Mouse (Mus musculus) embryonic facial prominence, embryonic 15.5 days (tissue): ENCODE measurements at regions not wholly inside any gene's neighbourhood (a gene's known extent, or its start where the extent isn't known, plus 50 kb on each side); places are given as distances from the start of the nearest gene placed in this dataset.

Experiments
- ATAC-seq: fragments of 200-750 bp; cut with Nextera tagmentation; 2 replicates; pipeline ENCODE4 v1.8.0; 2017; ENCODE audit warnings: low read depth, moderate TSS enrichment; ENCODE audit not compliant: insufficient number of reproducible peaks, low FRiP score, low TSS enrichment
- H3K27ac ChIP-seq: fragments of 300-500 bp; sonication (generic); replicated peaks from 2 replicates; pipeline ENCODE4 v1.5.1; 2015; ENCODE audit warnings: mild to moderate bottlenecking, inconsistent platforms
- H3K27me3 ChIP-seq: fragments of 300-500 bp; sonication (generic); 2 replicates; pipeline ENCODE4 v1.6.1; 2015; ENCODE audit warnings: inconsistent platforms
- H3K36me3 ChIP-seq: fragments of 300-500 bp; sonication (generic); 2 replicates; pipeline ENCODE4 v1.6.1; 2015; ENCODE audit warnings: mild to moderate bottlenecking, inconsistent platforms
- H3K4me1 ChIP-seq: fragments of 300-500 bp; sonication (generic); 2 replicates; pipeline ENCODE4 v1.6.1; 2015; ENCODE audit warnings: inconsistent platforms
- H3K4me2 ChIP-seq: fragments of 300-500 bp; sonication (generic); replicated peaks from 2 replicates; pipeline ENCODE4 v1.6.1; 2015; ENCODE audit warnings: mild to moderate bottlenecking, inconsistent platforms
- H3K4me3 ChIP-seq: fragments of 300-500 bp; sonication (generic); replicated peaks from 2 replicates; pipeline ENCODE4 v1.5.1; 2015; ENCODE audit warnings: mild to moderate bottlenecking, inconsistent platforms
- H3K9ac ChIP-seq: fragments of 300-500 bp; sonication (generic); 2 replicates; pipeline ENCODE4 v1.6.1; 2015; ENCODE audit warnings: inconsistent platforms
- H3K9me3 ChIP-seq: fragments of 300-500 bp; sonication (generic); replicated peaks from 2 replicates; pipeline ENCODE4 v1.6.1; 2016; ENCODE audit warnings: inconsistent platforms
- WGBS: fragments of 180-500 bp; shearing (Covaris S2); methylation state at CpG from one replicate; pipeline ENCODE4 v1.1.7; 2015; 5-methylcytosine and 5-hydroxymethylcytosine counted together

DNA sequence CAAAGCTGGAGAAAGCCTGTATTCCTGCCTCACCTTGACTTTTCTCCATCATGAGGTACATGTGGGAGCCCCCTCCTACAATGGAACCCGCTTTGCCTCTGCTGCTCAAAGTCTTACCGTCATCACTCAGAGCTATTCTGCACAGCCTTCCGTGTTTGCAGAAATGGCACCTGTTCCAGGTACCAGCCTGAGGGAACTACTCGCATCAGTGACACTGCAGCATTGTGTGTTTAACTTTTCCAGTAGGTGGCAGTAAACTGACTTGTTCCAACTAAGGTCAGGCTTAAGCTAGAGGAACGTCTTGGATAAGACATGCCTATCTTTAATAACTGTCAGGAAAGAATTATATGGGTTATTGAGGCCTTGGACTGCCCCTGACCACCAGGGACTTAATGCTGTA lies 71.4 kb downstream of the Fam173b start:
- Histone ChIP-seq H3K27ac (no peak overlapping the region), H3K9me3 (no peaks in the 10 kb centered on the region), H3K27me3 (no peaks in the 10 kb centered on the region), H3K4me2 (no peak overlapping the region), H3K4me3 (no peak overlapping the region), H3K9ac (no peak overlapping the region), H3K36me3 (no peaks in the 10 kb centered on the region), H3K4me1 (no peaks in the 10 kb centered on the region)
- 35% methylated on average over 5 of the region's 5 CpGs for WGBS
- no peak for ATAC-seq

DNA sequence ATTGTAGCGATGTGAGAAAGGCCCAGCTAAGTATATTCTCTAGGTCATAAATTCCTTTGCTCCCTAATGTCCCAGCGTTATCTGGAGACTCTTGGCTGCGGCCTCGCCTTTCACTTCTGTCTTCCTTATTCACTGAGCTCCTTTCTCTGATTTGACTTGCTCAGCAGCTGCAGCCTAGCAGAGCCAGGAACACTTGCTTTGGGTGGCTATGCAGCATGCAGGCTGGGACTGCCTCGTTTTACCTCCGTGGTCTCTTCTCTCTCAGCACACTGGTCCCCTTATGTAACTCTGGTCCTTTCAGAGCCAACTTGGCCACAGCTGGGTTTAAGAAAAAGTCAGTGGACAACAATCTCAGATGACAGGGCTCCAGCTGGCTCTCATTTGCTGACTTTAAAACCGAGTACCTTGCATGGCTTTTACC lies 75.1 kb downstream of the Fam173b start:
- Histone ChIP-seq H3K36me3 (no peaks in the 10 kb centered on the region), H3K9ac (no peak overlapping the region), H3K27ac (no peak overlapping the region), H3K9me3 (no peaks in the 10 kb centered on the region), H3K4me1 (no peaks in the 10 kb centered on the region), H3K27me3 (no peaks in the 10 kb centered on the region), H3K4me2 (no peak overlapping the region), H3K4me3 (no peak overlapping the region)
- WGBS, result 42% methylated on average over 7 of the region's 7 CpGs
- no peak for ATAC-seq

DNA sequence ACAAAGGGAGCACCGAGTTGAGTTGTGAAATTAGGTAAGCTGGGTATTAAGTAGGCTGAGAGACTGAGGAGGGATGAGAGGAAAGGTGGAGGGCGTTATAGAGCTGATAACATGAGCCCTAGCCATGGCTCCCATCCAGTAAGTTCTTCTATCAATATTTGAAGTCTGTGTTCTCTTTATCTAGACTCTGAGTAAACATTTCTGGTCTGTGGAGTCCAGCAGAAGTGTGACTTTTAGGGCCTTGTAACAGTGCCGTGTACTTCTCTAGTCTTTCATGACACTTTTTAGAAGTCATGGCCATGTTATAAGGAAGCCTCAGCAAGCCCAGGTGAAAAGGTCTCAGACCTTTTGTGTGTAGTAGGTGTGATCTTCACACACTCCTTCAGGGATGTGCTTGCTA lies 91.5 kb downstream of the Fam173b start:
- no peaks in the 10 kb centered on the region for H3K4me1 ChIP-seq
- no peak overlapping the region for H3K4me2 ChIP-seq
- no peaks in the 10 kb centered on the region for H3K9me3 ChIP-seq
- no peaks in the 10 kb centered on the region for H3K36me3 ChIP-seq
- ATAC-seq, result no peak
- no peaks in the 10 kb centered on the region for H3K27me3 ChIP-seq
- H3K27ac ChIP-seq, result no peak overlapping the region
- H3K9ac ChIP-seq, result no peak overlapping the region
- 81% methylated on average over 3 of the region's 3 CpGs for WGBS
- no peak overlapping the region for H3K4me3 ChIP-seq

DNA sequence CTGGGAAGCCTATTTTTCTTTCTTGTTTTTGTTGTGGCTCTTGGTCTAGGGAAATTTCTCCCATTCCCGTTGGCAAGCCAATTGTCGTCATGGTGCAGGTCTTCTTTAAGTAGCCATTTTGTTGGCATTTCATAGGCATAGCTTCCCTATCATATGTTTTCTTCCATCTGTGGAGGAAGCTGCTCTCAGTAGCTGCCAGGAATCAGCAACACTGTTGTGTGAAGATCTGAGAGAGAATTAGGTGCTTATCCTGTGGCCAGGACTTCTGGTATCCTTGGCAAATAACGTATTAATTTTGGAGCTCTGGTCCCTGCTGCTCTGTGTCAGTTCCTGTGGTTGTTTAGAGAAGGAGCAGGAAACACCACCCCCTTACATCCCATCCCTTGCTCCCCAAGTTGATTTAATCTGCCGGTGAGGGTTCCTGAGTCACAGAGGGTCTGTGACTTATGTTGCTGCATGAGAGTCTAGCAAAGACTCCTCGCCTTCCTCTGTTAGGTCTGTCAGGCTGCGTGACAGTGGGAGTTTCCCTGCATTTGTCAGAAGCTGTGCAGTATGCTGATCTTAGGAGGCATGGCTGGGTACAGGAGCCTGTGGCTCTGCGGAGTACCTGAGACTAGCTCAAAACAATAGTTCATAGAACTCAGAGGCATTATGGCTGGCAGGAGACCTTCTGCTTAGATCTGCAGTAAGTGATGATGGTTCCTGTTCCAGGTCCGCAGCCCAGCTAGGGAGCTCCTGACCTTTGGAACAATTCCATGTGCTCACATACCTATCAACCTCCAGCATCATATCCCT lies 93.4 kb downstream of the Fam173b start:
- H3K36me3 ChIP-seq, result no peaks in the 10 kb centered on the region
- H3K9ac ChIP-seq, result no peak overlapping the region
- H3K27ac ChIP-seq, result no peak overlapping the region
- H3K4me1 ChIP-seq, result no peaks in the 10 kb centered on the region
- no peak for ATAC-seq
- H3K9me3 ChIP-seq, result no peaks in the 10 kb centered on the region
- 86% methylated on average over 8 of the region's 8 CpGs for WGBS
- H3K4me2 ChIP-seq, result no peak overlapping the region
- H3K27me3 ChIP-seq, result no peaks in the 10 kb centered on the region
- H3K4me3 ChIP-seq, result no peak overlapping the region

DNA sequence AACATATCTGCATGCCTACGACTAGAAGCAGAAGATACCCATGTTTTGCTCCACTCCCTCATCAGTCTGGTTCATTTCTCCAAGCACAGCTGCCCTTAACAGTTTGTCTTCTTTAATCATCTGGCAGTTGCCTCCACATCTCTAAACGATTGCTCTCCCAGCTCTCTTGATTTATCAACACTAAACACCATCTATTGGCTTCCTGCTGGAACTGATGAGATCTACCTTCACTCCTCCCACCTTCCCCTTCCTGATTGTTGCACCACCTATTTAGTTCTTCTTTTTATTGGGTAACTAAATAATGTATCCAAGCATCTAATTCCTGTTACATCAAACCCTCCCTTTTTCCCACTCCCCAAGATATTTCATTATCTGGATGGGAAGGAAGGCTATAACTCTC lies 101.7 kb downstream of the Fam173b start:
- WGBS, result 92% methylated on average over 2 of the region's 2 CpGs
- Histone ChIP-seq H3K36me3 (no peaks in the 10 kb centered on the region), H3K4me2 (no peak overlapping the region), H3K4me3 (no peak overlapping the region), H3K27me3 (no peaks in the 10 kb centered on the region), H3K9me3 (no peaks in the 10 kb centered on the region), H3K27ac (no peak overlapping the region), H3K4me1 (no peaks in the 10 kb centered on the region), H3K9ac (no peak overlapping the region)
- no peak for ATAC-seq

DNA sequence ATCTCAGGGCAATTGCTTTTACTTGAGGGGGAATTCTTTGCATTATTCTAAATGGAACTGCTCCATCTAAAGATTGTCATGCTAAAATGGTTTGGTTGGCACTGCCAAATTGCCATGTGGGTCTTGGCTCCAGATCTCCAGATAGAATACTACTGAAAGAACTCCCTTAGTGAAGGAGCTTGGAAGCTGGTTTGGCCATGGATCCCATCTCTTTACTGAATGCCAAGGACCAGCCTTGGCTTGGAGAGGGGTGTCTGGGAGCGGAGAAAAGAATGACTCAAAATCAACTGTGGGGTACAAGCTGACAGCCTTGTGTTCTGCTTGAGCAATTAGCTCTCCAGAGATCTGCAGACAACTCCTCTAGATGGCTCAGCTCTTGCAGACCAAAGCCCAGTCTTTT lies 105.8 kb downstream of the Fam173b start:
- no peak overlapping the region for H3K4me3 ChIP-seq
- ATAC-seq, result no peak
- 86% methylated on average over 1 of the region's 1 CpGs for WGBS
- no peaks in the 10 kb centered on the region for H3K27me3 ChIP-seq
- H3K27ac ChIP-seq, result no peak overlapping the region
- no peaks in the 10 kb centered on the region for H3K4me1 ChIP-seq
- H3K9ac ChIP-seq, result no peak overlapping the region
- no peak overlapping the region for H3K4me2 ChIP-seq
- H3K9me3 ChIP-seq, result no peaks in the 10 kb centered on the region
- H3K36me3 ChIP-seq, result no peaks in the 10 kb centered on the region

DNA sequence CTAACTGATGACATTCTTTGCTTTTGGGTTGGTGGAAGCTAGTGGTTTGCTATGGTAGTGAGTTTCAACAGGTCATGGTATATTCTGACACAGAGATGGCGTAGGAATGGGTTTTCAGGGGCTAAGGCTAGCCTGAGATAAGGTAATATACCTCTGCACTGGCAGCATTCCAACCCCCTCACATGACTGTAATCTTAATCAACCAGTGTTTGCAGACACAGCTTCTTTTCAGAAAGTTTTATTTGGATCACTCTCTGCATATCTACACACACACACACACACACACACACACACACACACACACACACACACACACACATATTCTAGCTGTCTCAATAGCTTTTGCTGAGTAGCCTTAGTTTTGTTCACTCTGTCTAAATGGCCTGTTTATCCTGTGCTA lies 119.4 kb downstream of the Fam173b start:
- H3K36me3 ChIP-seq, result no peaks in the 10 kb centered on the region
- 84% methylated on average over 1 of the region's 1 CpGs for WGBS

DNA sequence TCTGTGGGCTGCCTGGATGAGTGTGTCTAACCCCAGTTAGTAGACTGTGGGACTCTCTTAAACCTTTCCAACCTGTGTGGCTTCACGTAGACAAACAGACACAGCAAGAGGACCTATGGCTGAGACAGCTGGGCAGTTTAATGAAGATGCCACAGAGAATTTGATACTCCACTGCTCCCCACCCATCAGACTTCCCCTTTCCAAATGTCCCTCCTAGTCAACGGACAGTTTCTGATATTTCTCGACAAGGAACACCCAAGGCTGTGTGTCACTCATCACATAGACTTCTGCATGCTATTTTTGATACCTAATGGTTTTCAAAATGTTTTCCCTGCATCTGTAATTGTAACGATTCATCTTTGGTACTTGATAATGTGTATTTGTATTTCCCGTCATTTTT lies 120.8 kb downstream of the Fam173b start:
- ATAC-seq, result no peak
- H3K27ac ChIP-seq, result no peak overlapping the region
- H3K4me1 ChIP-seq, result no peaks in the 10 kb centered on the region
- H3K4me2 ChIP-seq, result no peak overlapping the region
- no peak overlapping the region for H3K9ac ChIP-seq
- H3K27me3 ChIP-seq, result no peaks in the 10 kb centered on the region
- no peaks in the 10 kb centered on the region for H3K36me3 ChIP-seq
- no peaks in the 10 kb centered on the region for H3K9me3 ChIP-seq
- WGBS, result 78% methylated on average over 5 of the region's 5 CpGs
- no peak overlapping the region for H3K4me3 ChIP-seq

More for the DNA sequence above, 119.4 kb downstream of the Fam173b start:
- no peak overlapping the region for H3K9ac ChIP-seq
- no peak overlapping the region for H3K4me3 ChIP-seq
- no peak overlapping the region for H3K4me2 ChIP-seq
- no peak overlapping the region for H3K27ac ChIP-seq
- no peaks in the 10 kb centered on the region for H3K27me3 ChIP-seq
- no peaks in the 10 kb centered on the region for H3K9me3 ChIP-seq
- H3K4me1 ChIP-seq, result no peaks in the 10 kb centered on the region
- ATAC-seq, result no peak

DNA sequence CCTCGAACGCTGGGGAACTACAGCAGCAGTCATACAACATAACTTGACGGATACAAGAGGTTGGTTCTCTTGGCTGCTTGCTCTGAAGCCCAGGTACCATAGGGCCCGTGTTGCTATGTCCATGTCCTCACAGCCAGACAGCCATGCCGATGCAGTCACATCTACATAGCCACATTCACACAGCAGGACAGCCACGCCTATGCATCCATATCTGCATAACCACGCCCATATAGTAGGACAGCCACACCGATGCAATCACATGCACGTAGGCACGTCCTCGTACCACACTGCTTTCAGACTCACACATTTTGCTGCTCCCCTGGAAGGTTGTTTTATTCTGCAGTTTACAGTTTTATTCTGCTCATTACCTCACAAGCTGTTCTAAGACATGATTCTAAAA lies 122.6 kb downstream of the Fam173b start:
- H3K9me3 ChIP-seq, result no peaks in the 10 kb centered on the region
- no peak overlapping the region for H3K4me3 ChIP-seq
- no peaks in the 10 kb centered on the region for H3K4me1 ChIP-seq
- ATAC-seq, result peak; percentile 47; the same call in 1 of the 2 replicates
- H3K27ac ChIP-seq, result no peak overlapping the region
- no peaks in the 10 kb centered on the region for H3K36me3 ChIP-seq
- 63% methylated on average over 11 of the region's 11 CpGs for WGBS
- H3K4me2 ChIP-seq, result no peak overlapping the region
- no peaks in the 10 kb centered on the region for H3K27me3 ChIP-seq
- no peak overlapping the region for H3K9ac ChIP-seq

DNA sequence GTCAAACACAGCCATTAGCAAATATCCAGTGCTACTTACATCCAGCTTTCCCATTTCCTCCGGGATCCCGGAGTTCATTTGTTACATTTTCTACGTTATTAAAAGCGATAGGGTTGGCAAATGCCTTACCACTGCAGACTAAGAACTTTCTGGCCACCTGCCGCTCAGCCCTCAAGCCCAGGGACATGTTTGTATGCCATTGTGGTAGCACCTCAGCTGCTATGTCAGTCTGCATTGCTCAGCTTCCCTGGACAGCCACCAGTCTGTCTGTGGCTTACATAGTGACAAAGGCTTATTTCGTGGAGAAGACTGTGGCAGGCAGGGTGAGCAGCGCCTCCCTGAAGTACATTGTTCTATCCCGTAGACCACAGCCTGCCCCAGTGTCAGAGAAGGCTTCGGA lies 127.5 kb downstream of the Fam173b start:
- no peak overlapping the region for H3K4me3 ChIP-seq
- H3K4me2 ChIP-seq, result no peak overlapping the region
- 82% methylated on average over 9 of the region's 9 CpGs for WGBS
- no peak overlapping the region for H3K27ac ChIP-seq
- H3K4me1 ChIP-seq, result no peaks in the 10 kb centered on the region
- H3K27me3 ChIP-seq, result no peaks in the 10 kb centered on the region
- H3K9me3 ChIP-seq, result no peaks in the 10 kb centered on the region
- no peak overlapping the region for H3K9ac ChIP-seq
- no peak for ATAC-seq
- no peaks in the 10 kb centered on the region for H3K36me3 ChIP-seq

DNA sequence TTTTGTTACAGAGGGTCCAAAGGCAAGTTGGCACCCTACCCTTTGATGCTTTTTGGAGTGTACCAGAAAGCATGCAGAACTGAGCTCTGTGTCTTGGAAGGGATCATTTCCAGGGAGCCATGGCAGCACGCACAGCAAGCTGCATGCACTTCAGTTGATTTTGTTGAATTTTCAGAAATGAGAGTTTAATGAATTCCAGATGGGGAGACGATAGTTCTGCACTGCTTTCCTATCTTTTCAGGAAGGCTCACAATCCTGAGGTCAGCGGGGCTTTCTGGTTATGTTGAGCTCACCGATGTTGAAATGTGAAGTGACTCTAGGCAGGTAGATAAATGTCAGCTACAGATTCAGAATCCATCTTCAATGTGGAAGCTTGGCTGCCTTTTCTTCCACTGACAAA lies 140.0 kb downstream of the Fam173b start:
- no peak for ATAC-seq
- Histone ChIP-seq H3K4me2 (no peak overlapping the region), H3K27ac (no peak overlapping the region; the same call in 1 of the 2 replicates), H3K9me3 (no peaks in the 10 kb centered on the region), H3K36me3 (no peaks in the 10 kb centered on the region), H3K4me3 (no peak overlapping the region), H3K27me3 (no peaks in the 10 kb centered on the region), H3K9ac (no peak overlapping the region), H3K4me1 (peaks cover 6% of the 10 kb centered on the region; the same call in 1 of the 2 replicates)
- 29% methylated on average over 4 of the region's 4 CpGs for WGBS

DNA sequence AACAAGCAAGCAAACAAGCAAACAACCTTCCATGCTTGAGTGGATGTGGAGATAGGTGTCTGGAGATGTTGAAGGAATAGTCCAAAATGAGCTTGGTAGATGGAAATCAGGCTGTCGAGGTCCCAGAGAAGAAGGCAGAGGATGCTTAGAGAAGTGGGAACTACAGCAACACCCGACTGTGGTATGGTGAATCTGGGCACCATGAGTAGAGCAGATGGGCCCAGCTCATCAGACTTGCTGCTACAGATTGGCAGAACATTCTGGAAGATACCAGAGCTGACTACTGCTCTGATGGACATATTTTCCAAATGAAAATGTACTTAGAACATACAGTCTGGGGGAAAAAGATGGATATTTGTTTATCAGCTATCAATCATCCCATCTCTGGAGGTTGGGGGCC lies 142.9 kb downstream of the Fam173b start:
- 78% methylated on average over 2 of the region's 2 CpGs for WGBS
- no peak for ATAC-seq

More for the DNA sequence above, 142.9 kb downstream of the Fam173b start:
- Histone ChIP-seq H3K4me3 (no peak overlapping the region), H3K27me3 (no peaks in the 10 kb centered on the region), H3K4me1 (peaks cover 6% of the 10 kb centered on the region; the same call in 1 of the 2 replicates), H3K9me3 (no peaks in the 10 kb centered on the region), H3K9ac (no peak overlapping the region), H3K36me3 (no peaks in the 10 kb centered on the region), H3K27ac (no peak overlapping the region), H3K4me2 (no peak overlapping the region)
